Mouse (Mus musculus) neural tube, embryonic 15.5 days (tissue): ENCODE measurements around the gene Macrod1. TPM values are rescaled to one million over a fixed set of nuclear protein-coding genes. Genes with fewer than 3 reads are reported as not detected.

Source experiments
- ATAC-seq: fragments of 200-750 bp; cut with Nextera tagmentation; 2 replicates; pipeline ENCODE4 v1.8.0; 2017; ENCODE audit warnings: mild to moderate bottlenecking, moderate TSS enrichment, moderate library complexity; ENCODE audit not compliant: low FRiP score
- H3K27ac ChIP-seq: fragments of 300-500 bp; sonication (generic); replicated peaks from 2 replicates; pipeline ENCODE4 v1.5.1; 2015; ENCODE audit warnings: mild to moderate bottlenecking, inconsistent platforms
- H3K27me3 ChIP-seq: fragments of 300-500 bp; sonication (generic); replicated peaks from 2 replicates; pipeline ENCODE4 v1.6.1; 2015; ENCODE audit warnings: inconsistent platforms
- H3K36me3 ChIP-seq: fragments of 300-500 bp; sonication (generic); 2 replicates; pipeline ENCODE4 v1.6.1; 2015; ENCODE audit warnings: inconsistent platforms
- H3K4me1 ChIP-seq: fragments of 300-500 bp; sonication (generic); 2 replicates; pipeline ENCODE4 v1.6.1; 2015; ENCODE audit warnings: inconsistent platforms
- H3K4me2 ChIP-seq: fragments of 300-500 bp; sonication (generic); 2 replicates; pipeline ENCODE4 v1.6.1; 2015; ENCODE audit warnings: inconsistent platforms, mild to moderate bottlenecking, moderate library complexity
- H3K4me3 ChIP-seq: fragments of 300-500 bp; sonication (generic); replicated peaks from 2 replicates; pipeline ENCODE4 v1.5.1; 2015; ENCODE audit warnings: mild to moderate bottlenecking, inconsistent platforms
- H3K9ac ChIP-seq: fragments of 300-500 bp; sonication (generic); replicated peaks from 2 replicates; pipeline ENCODE4 v1.6.1; 2015; ENCODE audit warnings: mild to moderate bottlenecking, inconsistent platforms
- H3K9me3 ChIP-seq: fragments of 300-500 bp; sonication (generic); replicated peaks from 2 replicates; pipeline ENCODE4 v1.6.1; 2016; ENCODE audit warnings: inconsistent platforms
- WGBS: fragments of 180-500 bp; shearing (Covaris S2); methylation state at CpG from one replicate; pipeline ENCODE4 v1.1.7; 2015; ENCODE audit warnings: mixed read lengths; 5-methylcytosine and 5-hydroxymethylcytosine counted together
- polyA plus RNA-seq: library from polyadenylated mRNA; unstranded; fragments of >200 nt; fragmentation: Nextera tagmentation; extraction: Ambion mirVana; gene quantifications from 2 replicates; pipeline ENCODE4 v1.2.1, GENCODE M21; 2015

Macrod1 gene
- polyA plus RNA-seq, 1 experiment from 2014 or later: 7.2 TPM

GRCm38 (mm10) chr19:7058541-7058940, 1.9 kb downstream of the Macrod1 start:
- Histone ChIP-seq H3K27ac (no peak overlapping the region), H3K9ac (no peak overlapping the region), H3K4me2 (peak overlapping the region; percentile 98; the same call in 1 of the 2 replicates), H3K36me3 (no peaks in the 10 kb centered on the region), H3K27me3 (peaks cover 47% of the 10 kb centered on the region), H3K9me3 (no peaks in the 10 kb centered on the region), H3K4me1 (peaks cover 22% of the 10 kb centered on the region), H3K4me3 (no peak overlapping the region)
- 63% methylated on average over 6 of the region's 6 CpGs for WGBS
- no peak for ATAC-seq

DNA sequence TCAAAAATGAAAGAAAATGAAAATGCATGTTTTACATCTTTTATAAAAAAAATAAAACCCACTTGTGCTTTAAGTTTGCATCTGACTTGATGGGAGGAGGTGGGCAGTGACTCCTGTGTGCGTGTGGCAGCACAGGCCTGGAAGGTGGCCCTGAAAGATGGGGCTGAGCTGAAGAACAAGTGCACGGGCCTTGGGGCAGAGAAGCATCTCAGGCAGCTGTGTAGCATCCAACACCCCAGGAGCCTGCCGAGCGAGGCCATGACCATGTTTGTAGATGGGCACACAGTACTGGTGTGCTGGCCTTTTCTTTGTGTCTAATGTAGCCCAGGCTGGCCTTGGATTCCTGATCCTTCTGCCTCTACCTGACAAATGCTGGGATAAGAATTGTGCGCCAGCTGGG, 5.5 kb downstream of the Macrod1 start:
- Histone ChIP-seq H3K4me2 (no peak overlapping the region), H3K27ac (no peak overlapping the region), H3K4me3 (no peak overlapping the region), H3K9me3 (no peaks in the 10 kb centered on the region), H3K9ac (no peak overlapping the region), H3K27me3 (peaks cover 39% of the 10 kb centered on the region), H3K36me3 (no peaks in the 10 kb centered on the region), H3K4me1 (peaks cover 37% of the 10 kb centered on the region)
- WGBS: 86% methylated on average over 5 of the region's 5 CpGs
- no peak for ATAC-seq

DNA sequence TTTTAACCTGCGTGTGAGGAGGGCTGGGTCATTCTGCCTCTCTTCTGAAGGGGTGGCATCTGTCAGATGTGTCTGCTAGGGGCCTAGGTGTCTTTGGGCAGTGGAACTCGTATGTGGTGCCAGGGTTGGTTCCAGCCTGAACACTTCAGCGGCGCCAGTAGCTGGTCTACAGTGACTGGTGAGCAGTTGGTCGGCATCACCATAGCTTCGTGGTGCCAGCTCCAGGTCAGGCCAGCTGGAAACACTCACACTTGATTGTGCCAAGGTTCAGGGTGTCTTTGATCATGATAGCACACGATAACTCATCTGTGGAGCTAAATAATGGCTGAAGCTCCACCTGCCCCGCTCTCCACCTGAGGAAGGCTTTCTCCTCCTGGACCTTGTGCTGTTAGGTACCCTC, 6.3 kb downstream of the Macrod1 start:
- H3K4me1 ChIP-seq: peaks cover 37% of the 10 kb centered on the region
- H3K9me3 ChIP-seq: no peaks in the 10 kb centered on the region
- ATAC-seq: no peak
- no peak overlapping the region for H3K4me3 ChIP-seq
- peaks cover 31% of the 10 kb centered on the region for H3K27me3 ChIP-seq
- WGBS: 90% methylated on average over 8 of the region's 8 CpGs
- no peaks in the 10 kb centered on the region for H3K36me3 ChIP-seq
- no peak overlapping the region for H3K9ac ChIP-seq
- H3K27ac ChIP-seq: no peak overlapping the region
- no peak overlapping the region for H3K4me2 ChIP-seq

DNA sequence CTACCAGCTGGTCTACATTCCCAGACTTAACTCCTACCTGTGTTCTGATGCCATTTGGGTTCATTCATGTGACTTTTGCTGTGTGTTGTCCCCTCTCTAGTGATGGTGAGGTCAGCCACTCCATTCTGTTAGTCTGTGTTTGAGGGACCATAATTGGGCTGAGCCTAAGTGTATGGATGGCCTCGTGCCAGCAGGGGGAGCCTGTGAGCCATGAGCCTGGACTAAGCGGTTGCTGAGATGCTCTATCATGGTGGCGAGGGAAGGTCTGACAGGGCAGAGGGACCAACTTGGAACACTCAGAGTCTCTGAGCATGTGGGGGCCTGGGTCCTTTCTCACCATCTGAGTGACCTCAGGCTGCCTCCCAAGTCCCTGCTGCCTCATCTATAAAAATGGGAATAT, 8.0 kb downstream of the Macrod1 start:
- no peak overlapping the region for H3K4me3 ChIP-seq
- H3K27ac ChIP-seq: no peak overlapping the region
- H3K27me3 ChIP-seq: peaks cover 17% of the 10 kb centered on the region
- 4% methylated on average over 3 of the region's 3 CpGs for WGBS
- H3K36me3 ChIP-seq: no peaks in the 10 kb centered on the region
- H3K9ac ChIP-seq: no peak overlapping the region
- ATAC-seq: peak; percentile 64; the same call in 1 of the 2 replicates
- H3K4me2 ChIP-seq: no peak overlapping the region
- no peaks in the 10 kb centered on the region for H3K9me3 ChIP-seq
- H3K4me1 ChIP-seq: peaks cover 49% of the 10 kb centered on the region

- no peak overlapping the region for H3K27ac ChIP-seq
- H3K9me3 ChIP-seq: no peaks in the 10 kb centered on the region
- H3K4me3 ChIP-seq: no peak overlapping the region
- no peaks in the 10 kb centered on the region for H3K36me3 ChIP-seq
- WGBS: 25% methylated on average over 15 of the region's 15 CpGs
- 0 out of 2 replicates have a peak overlapping the region, but pooled peaks have one; percentile 4 for H3K9ac ChIP-seq
- peaks cover 62% of the 10 kb centered on the region for H3K4me1 ChIP-seq
- no peak for ATAC-seq
- H3K4me2 ChIP-seq: no peak overlapping the region
- H3K27me3 ChIP-seq: peaks cover 13% of the 10 kb centered on the region; the same call in 1 of the 2 replicates
Measured at GRCm38 (mm10) chr19:7066034-7066827, 9.6 kb downstream of the Macrod1 start.

GRCm38 (mm10) chr19:7066828-7067342, 10.3 kb downstream of the Macrod1 start:
- peaks cover 68% of the 10 kb centered on the region for H3K4me1 ChIP-seq
- no peak for ATAC-seq
- H3K9ac ChIP-seq: no peak overlapping the region
- 33% methylated on average over 7 of the region's 8 CpGs for WGBS
- no peaks in the 10 kb centered on the region for H3K36me3 ChIP-seq
- H3K9me3 ChIP-seq: no peaks in the 10 kb centered on the region
- no peak overlapping the region for H3K4me2 ChIP-seq
- no peak overlapping the region for H3K4me3 ChIP-seq
- H3K27me3 ChIP-seq: peaks cover 17% of the 10 kb centered on the region; the same call in 1 of the 2 replicates
- H3K27ac ChIP-seq: no peak overlapping the region

DNA sequence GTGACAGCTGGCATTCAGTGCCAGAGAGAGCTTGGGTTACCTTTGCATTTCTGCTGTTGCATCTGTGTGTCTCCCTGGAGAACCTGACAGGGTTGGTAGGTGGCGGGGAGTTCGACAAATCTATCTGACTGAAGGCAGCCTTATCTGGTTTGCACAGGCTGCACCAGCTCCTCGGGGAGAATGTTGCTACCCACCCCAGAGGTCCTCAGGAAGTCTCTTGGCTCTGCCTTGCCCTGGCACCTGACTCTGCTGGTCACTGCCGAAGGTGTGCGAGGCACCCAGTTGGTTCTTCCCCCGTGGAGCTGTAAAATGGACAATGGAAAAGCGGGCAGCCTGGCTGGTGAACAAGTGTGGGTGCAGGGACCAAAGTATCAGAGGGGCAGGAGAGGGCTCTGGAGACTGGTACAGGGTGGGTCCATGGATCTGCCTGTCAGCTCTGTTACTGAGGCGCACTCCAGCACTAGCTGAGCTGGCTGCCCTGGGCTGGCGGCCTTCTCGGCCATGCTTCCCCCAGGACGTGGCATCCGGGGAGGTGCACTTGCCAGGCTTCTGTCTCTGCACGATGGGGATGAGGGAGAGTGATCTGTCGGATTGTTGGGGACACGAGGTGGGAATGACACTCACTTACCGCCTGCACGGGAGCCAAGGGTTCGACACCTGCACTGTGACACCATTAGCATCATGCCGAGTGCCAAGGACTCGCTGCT, 10.9 kb downstream of the Macrod1 start:
- Histone ChIP-seq H3K9me3 (no peaks in the 10 kb centered on the region), H3K27ac (no peak overlapping the region), H3K27me3 (peaks cover 23% of the 10 kb centered on the region; the same call in 1 of the 2 replicates), H3K36me3 (no peaks in the 10 kb centered on the region), H3K4me3 (no peak overlapping the region), H3K4me2 (peak overlapping the region; percentile 31; the same call in 1 of the 2 replicates), H3K4me1 (peaks cover 74% of the 10 kb centered on the region), H3K9ac (0 out of 2 replicates have a peak overlapping the region, but pooled peaks have one; percentile 6)
- no peak for ATAC-seq
- WGBS: 44% methylated on average over 20 of the region's 20 CpGs

GRCm38 (mm10) chr19:7068136-7068535, 11.5 kb downstream of the Macrod1 start:
- Histone ChIP-seq H3K4me3 (no peak overlapping the region), H3K36me3 (no peaks in the 10 kb centered on the region), H3K27ac (0 out of 2 replicates have a peak overlapping the region, but pooled peaks have one; percentile 20), H3K9me3 (no peaks in the 10 kb centered on the region), H3K9ac (0 out of 2 replicates have a peak overlapping the region, but pooled peaks have one; percentile 6), H3K4me1 (peaks cover 80% of the 10 kb centered on the region), H3K4me2 (peak overlapping the region; percentile 31), H3K27me3 (peaks cover 25% of the 10 kb centered on the region; the same call in 1 of the 2 replicates)
- WGBS: 2% methylated on average over 14 of the region's 14 CpGs
- ATAC-seq: 0 out of 2 replicates have a peak, but pooled peaks have one; percentile 19

GRCm38 (mm10) chr19:7068661-7069531, 12.3 kb downstream of the Macrod1 start:
- no peak overlapping the region for H3K4me3 ChIP-seq
- no peaks in the 10 kb centered on the region for H3K36me3 ChIP-seq
- H3K4me2 ChIP-seq: peak overlapping the region; percentile 31
- H3K27me3 ChIP-seq: peaks cover 24% of the 10 kb centered on the region; the same call in 1 of the 2 replicates
- no peaks in the 10 kb centered on the region for H3K9me3 ChIP-seq
- 0 out of 2 replicates have a peak overlapping the region, but pooled peaks have one; percentile 5 for H3K9ac ChIP-seq
- no peak for ATAC-seq
- H3K4me1 ChIP-seq: peaks cover 86% of the 10 kb centered on the region
- 18% methylated on average over 11 of the region's 11 CpGs for WGBS
- 0 out of 2 replicates have a peak overlapping the region, but pooled peaks have one; percentile 20 for H3K27ac ChIP-seq

- no peak overlapping the region for H3K27ac ChIP-seq
- ATAC-seq: no peak
Measured at GRCm38 (mm10) chr19:7069781-7070763, 13.5 kb downstream of the Macrod1 start.

More at GRCm38 (mm10) chr19:7069781-7070763, 13.5 kb downstream of the Macrod1 start:
- 7% methylated on average over 33 of the region's 35 CpGs for WGBS
- H3K9me3 ChIP-seq: no peaks in the 10 kb centered on the region
- H3K4me3 ChIP-seq: no peak overlapping the region
- no peaks in the 10 kb centered on the region for H3K36me3 ChIP-seq
- peak overlapping the region; percentile 37 for H3K4me2 ChIP-seq
- peaks cover 24% of the 10 kb centered on the region; the same call in 1 of the 2 replicates for H3K27me3 ChIP-seq
- H3K4me1 ChIP-seq: peaks cover 90% of the 10 kb centered on the region
- peak overlapping the region; percentile 37; the same call in 1 of the 2 replicates for H3K9ac ChIP-seq
